Mouse (Mus musculus): Measurements from ENCODE around the gene Dffa. TPM values are rescaled to one million over a fixed set of nuclear protein-coding genes. Genes with fewer than 3 reads are reported as not detected.
"Not testable (repeated sequence)": the region's sequence is repeated elsewhere in the genome, so short reads cannot be mapped to it uniquely, and the experiment has no call there.

Dffa gene
- total RNA-seq, 2 experiments from 2014 or later, result 33.0 TPM

DNA sequence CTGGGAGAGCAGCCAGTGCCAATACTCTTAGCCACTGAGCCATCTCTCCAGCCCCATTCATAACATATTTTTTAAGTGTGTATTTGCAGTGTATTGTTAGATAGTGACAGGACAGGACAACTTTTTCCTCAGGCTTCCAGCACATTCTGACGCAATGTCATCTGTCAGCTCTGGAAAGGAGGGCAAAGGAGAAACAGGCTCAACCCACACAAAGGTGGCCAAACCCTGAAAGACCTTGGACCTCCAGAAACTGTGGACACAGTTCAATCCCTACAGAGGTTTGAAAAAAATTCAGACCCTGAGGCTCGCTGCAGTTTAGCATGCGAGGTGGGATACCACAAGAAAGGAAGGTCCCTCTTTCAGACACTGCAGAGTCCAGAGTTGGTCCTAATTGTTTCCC, 6.0 kb upstream of the Dffa start:
- DNase-seq (ENCODE audit: low spot score in 2 of 2), result no peak

DNA sequence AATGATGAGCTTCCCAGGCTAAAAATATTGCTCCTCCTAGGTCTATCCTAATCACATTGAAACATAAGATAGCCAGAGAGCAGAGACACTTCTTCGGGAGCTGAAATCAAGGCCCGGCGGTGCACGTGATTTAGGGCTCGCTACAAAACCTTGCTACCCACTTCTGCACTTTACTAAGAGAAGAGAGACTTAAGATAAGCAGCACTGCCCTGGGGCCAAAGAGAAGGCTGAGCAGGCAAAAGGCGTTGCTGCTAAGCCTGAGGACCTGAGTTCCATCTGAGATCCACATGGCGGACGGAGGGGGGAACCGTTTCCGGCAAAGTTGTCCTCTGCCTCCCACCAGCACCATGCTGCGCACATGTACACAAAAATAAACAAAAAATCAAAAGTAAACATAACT, 5.4 kb upstream of the Dffa start:
- DNase-seq (ENCODE audit: low spot score in 2 of 2), result no peak

DNA sequence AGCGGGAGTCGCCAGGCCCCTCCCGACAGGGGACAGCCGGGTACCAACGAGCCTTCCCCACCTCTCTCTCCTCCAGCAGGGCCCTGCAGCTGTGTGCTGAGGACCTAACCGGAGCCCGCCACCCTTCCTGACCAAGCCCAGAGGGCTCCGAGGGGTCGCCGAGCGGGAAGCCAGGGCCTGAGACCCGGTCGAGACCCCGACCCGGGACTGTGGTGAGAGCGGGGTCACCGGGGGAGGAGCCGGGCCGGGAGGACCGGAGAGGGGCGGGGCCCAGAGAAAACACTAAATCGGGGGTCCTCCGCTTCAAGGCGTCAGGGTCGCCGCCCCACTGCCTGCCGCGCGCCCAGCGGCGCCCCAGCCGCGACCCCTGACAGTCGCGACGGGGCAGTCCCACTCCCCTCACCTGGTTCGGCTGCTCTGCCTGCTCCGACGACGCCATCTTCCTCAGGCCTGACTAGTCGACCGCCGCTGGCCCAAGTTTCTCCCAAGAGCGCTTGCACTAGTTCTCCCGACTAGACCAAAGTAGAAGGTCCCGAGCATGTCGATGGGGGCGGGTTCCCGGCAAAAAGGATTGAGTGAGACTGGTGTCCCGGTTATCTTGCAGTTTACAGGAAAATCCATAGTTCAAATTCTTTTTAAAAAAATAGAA, 4.5 kb upstream of the Dffa start, which contains the start of gene Pex14:
Gene Pex14 (minus strand): TSS at position 508 of the 649 bp plus-strand sequence.
- DNase-seq (ENCODE audit: low spot score in 2 of 2), result peak; percentile 70 to 88

DNA sequence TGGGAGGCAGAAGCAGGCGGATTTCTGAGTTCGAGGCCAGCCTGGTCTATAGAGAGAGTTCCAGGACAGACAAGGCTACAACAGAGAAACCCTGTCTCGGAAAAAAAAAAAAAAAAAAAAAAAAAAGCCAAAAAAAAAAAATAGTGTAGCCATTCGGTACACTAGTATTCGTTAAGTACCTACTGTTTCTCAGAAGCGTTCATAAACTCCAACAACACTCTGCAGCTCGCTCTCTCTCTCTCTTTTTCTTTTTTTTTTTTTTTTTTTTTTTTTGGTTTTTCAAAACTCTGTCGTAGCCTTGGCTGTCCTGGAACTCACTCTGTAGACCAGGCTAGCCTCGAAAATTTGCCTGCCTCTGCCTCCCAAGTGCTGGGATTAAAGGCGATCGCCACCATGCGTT, 3.5 kb upstream of the Dffa start:
- not testable (repeated sequence) for DNase-seq (ENCODE audit: low spot score in 2 of 2)

DNA sequence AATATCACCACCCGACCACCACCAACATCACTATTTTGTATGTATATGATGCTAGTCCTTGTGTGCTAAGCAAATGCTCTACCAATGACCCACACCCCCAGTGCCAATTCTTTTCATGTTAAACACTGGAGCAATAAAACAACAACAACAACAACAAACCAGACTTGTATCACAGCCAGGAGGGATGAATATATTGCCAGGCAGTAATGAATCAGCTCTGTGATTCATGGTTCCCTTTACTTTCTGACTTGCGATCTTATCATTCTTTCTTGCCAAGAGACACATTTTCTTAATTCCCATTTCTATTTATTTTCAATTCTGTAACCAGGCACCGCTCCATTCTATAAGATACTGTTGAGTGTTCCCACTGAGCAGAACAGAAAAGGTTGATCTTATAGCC, 2.5 kb upstream of the Dffa start:
- DNase-seq (ENCODE audit: low spot score in 2 of 2), result no peak

DNA sequence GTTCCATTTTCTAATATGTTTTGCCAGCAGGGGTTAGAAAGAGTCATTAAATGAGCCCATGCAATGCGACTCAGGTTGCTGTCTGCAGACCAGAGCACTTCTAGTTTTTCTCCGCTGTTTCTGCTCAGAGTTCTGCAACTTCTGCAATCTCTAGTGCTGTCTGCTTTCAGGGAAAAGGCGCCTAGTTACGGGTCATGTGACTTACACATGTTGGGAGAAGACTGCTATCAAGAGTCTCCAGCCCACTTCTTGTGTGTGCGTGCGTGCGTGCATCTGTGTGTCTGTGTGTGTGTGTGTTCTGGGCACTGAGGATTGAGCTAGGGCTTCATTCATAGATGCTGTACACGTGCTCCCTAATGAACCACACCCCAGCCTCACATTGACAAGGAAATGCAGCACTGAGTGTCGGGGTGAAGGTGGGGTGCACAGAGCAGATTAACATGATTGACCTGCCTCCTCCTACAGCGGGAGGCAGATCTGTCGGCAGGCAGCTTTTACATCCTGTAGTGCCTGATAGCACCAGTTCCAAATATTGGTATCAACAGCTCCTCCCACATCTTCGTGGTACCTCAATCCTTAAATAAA, 16.1 kb downstream of the Dffa start:
- DNase-seq (ENCODE audit: low spot score in 2 of 2), result not testable (repeated sequence)

DNA sequence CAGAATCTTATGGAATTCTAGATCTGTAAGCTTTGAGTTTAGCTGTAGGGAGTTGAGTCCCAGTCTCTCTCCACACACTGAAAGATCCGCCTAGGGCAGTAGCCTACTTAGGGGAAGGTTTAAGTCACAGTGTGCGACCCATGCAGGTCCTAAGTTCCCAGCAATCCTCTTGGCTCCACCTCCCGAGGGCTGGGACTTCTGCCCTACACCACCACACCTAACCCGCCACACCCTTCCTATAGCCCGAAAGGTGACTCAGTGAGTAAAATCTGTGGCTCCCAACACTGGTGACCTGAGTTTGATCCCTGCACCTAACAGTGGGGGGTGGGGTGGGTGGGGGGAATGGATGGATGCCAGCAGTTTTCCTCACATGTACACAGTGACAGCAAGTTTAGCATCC, 19.5 kb downstream of the Dffa start:
- no peak for DNase-seq (ENCODE audit: low spot score in 2 of 2)

DNA sequence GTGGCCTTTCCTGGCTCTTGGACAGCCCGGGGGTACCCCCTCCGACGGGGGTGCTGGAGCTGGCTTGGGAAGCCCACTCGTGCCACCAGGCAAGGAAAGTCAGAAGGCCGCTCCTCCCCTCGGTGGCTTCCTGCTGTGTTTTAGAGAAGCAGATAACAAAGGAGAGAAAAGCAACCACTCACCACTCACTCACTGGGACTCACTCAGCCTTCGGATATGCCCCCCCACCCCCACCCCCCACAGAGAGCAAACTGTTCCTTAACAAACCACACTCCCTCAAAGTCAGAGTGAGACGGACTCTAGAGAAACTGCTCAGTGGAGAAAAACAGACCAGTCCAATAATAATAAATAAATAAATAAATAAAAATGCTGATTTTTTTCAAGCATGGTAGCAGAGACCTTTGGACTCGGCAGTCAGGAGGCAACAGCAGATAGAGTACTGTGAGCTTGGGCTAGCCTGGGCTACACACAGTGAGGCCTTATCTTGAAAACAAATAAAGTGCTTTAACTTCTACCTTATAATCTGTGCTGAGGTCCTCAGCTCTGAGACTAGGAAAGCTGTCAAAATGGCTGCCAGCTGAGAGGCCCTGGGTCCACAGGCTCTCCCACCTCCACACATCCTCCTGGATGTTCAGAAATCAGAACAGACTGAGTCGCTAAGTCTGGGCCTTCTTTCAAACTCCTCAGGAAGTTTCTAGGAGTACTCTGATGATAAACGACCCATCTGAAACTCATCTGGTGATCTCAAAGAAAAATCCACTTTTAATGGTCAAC, 21.6 kb downstream of the Dffa start:
- no peak for DNase-seq (ENCODE audit: low spot score in 2 of 2)

DNA sequence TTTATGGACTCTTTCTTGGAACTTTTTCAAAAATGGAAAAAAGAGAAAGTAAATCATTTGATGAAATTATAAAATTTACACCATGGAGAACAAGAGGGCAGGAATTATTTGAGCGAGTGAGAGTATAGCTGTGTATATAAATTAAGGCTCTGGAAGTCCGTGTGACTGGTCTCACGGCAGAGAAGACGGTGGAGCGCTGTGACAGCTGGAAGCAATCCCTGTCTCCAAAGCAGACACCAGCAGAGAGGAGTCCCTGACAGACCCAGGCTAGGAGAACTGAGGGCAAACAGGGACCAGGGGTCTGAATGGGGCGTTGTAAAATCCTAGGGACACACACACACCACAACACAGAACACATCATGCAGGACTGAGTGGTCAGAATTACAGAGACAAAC, 22.2 kb downstream of the Dffa start:
- DNase-seq (ENCODE audit: low spot score in 2 of 2), result no peak

DNA sequence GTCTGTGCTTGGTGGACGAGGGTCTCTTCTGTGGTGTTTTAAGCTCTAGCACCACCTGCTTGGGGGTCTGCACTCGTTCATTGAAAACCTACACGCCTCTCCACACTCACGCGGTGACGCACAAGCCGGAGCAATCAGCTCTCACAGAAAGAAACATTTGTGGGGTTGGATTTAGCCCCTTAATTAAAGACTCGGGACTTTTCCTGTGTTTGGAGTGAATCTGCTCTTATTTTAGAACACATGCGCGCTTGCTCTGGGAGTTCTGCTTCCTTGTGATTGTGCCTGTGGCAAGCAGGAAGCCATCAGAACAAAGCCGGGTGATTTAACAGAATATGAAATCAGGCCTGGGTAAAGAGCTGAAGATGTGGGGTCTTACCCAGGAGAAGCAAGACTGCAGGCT, 22.7 kb downstream of the Dffa start, which contains the start of gene Cort:
Gene Cort (minus strand): TSS at position 101 of the 400 bp plus-strand sequence.
- no peak for DNase-seq (ENCODE audit: low spot score in 2 of 2)

DNA sequence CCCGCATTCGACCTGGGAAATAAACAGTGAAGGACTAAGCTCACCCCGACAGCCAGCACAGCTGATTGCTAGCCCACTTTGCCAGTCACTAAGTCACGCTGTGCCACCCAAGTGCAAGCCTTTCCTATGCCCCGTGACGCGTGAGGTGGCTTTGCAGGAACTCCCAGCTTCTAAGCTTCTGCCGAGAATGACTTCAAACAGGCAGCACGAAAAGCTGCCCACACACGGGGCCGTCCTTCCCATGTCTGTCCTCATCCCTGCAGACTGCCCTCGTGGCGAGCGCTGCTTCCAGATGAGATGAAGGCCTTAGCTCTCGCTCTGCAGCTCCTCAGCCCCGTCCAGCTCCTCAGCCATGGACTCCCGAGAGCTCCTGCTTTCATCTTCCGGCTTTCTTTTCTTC, 24.5 kb downstream of the Dffa start:
- DNase-seq (ENCODE audit: low spot score in 2 of 2), result no peak

DNA sequence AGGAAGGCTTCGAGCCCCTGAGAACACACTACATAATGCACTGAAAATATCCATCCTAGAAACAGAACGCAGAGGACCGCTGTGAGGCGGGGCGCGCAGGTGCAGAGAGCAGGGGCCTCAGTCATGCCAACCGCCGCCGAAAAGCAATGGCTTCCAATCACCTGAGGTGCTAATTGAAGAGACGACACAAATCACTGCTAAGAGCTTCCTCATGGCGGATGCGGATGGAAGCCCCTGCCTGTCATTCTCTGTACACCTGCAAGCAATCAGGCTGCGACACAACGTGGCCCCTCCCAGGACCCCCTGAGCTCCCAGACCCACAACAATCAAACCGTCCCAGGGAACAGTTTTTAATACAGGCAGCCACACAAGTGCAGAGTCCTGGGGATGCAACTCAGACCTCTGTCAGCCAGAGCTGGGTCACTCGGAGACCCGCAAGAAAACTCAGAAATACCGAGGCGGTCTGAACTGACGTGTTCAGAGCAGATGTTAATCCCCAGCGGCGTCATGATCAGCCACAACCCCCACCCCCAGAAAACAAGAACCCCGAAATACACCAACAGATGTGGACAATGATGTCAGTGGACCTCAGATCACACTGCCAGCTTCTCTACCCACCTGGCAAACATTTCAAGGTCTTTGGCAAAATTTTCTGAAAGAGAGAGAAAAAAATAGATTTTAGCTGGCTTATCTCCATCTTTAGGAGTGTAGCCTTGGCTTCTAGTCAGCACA, 27.2 kb downstream of the Dffa start:
- no peak for DNase-seq (ENCODE audit: low spot score in 2 of 2)

DNA sequence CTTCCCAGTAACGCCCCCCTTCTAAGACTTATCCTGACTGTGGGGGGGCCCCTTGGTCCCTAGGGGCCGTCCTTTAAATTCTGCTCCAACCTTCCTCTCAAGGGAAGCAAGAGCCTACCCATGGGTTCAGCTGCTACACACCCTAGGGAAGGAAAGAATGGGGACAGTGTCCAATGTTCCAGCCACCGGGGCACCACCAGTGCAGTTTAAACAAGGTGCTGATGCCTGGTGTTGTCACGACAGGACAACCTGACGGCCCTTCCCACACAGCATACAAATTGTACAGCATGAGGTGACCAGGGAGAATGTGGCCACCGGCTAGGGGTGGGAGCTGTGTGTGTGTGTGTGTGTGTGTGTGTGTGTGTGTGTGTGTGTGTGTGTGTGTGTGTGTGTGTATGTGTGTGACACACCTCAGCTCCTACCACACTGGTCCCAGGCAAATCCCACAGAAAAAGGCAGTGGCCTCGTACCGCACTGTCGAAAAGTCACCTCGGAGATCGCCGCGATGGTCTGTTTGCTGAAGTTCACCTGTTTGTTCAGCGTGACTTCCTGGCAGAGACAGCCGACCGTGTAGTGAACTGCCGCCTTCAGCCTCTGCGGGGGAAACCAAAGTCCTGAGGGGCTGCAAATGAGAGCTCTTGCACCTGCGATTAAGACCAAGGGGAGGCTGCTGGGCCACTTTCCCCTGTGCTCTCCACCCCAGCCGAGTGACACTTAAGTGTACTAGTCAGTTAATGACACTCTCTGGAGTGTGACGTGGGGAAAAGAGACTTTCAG, 28.0 kb downstream of the Dffa start:
- DNase-seq (ENCODE audit: low spot score in 2 of 2), result no peak

DNA sequence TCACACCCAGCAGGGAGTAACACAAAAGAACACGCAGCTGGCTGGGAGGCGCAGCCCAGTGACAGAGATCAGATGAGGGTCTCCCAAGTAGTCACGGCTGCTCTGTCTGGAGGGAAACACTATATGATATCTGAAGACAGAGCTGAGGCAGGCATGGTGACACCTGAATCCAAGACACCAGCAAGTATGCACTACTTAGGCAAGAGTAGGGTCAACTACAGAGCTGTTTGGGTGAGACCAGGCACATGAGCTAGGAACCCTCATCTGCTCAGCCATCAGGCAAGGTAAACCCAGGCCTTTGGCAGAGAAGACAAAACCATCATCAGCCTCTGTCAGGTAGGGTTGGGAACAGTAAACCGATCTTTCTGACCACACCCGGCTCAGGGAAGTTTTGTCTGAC, 29.4 kb downstream of the Dffa start:
- no peak for DNase-seq (ENCODE audit: low spot score in 2 of 2)

DNA sequence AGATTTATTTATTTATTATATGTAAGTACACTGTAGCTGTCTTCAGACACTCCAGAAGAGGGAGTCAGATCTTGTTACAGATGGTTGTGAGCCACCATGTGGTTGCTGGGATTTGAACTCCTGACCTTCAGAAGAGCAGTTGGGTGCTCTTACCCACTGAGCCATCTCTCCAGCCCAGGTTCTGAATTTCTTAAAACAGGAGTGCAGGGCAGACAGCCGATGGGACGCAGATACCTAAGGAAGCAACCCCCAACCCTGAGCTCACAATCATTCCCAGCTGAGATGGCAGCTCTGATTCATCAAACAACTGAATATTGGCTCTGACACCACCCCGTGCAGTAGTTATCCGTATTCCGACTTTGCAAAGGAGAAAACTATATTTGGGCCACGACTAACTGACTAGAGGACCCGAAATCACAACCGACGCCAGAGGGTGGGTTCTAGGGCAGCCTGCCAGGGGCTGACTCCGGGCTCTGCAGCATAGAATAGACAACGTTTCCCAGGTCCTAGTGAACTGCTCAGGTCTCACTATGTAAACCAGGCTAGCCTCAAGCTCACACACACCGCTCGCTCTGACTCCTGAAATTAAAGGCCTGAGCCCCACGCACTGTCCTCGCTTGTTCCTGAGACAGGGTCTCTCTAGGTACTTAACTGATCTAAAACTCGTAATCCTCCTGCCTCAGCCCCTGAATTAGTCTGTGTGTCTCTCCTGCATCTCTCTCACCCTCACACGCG, 32.3 kb downstream of the Dffa start:
- DNase-seq (ENCODE audit: low spot score in 2 of 2), result no peak

DNA sequence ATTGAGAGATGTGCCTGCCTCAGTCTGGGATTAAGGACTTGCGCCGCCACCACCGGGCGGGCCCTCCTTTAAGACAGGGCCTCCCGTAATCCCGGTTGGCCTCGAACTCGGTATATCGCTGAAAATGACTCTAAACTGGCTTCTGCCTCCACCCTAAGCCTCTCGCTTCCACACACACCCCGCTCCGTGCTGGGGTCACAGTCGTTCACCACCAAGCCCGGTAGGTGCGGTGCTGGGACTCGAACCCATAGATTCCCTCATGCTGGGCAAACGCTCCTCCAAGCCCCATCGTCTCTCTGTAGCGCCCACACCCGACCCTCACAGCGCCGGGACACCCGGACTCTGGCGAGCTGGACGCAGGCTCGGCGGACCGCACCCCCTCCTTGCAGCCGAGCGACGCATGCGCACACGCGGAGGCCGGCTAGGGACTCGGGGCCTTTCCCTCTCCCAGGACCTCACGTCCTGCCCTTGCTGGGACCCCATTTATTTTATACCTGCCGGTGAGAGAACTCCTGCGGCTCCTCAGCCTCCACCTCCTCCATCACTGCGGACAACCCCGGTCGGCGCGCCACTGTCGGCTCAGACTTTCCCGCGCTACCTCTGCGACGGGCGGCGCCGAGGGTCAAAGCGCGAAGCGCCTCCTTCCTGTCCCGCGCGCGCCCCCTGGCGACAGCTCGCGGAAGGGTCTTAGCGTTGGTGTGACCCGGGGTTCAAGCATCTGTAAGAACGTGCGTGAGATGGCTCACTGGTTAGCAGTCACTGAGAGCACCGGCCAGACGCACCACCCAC, 33.2 kb downstream of the Dffa start, which contains the start of gene Cenps:
Gene Cenps (minus strand): TSS at position 648 of the 789 bp plus-strand sequence.
- DNase-seq (ENCODE audit: low spot score in 2 of 2), result peak; percentile 86 to 93

DNA sequence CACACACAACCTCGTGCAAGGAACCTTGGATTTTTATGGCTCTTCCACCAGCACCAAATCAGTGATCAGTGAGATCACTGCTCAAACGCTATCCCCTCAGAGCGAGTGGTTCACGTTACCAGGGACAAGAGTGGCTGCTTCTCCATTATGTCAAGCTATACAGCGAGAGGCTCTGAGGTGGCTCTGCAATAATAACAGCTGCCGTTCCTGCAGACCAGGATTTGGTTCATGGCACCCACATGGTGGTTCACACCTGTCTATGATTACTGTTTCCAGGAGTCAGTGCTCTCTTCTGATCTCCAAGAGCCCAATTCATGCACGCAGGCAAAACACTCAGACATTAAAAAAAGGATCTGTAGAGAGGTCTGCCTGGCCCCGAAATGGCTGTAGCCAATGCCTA, 34.6 kb downstream of the Dffa start:
- no peak for DNase-seq (ENCODE audit: low spot score in 2 of 2)

DNA sequence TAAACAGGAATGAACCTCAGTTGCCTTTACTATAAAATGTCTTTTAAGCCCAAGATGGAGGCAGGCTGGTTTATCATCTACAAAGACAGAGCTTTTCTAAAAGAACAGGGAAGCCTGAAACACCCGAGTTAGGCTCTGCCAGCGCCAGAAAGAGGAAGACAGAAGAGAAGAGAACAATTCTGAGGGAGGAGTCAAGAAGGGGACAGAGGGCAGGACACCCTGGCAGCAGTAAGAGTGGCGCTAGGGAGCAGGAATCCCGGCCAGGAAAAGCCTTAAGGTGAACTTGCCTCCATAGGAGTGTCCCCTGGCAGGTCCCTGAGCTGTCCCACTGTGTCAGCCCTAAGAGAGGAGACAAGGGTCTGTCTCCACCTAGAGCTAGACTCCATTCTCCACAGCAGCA, 39.6 kb downstream of the Dffa start:
- DNase-seq (ENCODE audit: low spot score in 2 of 2), result no peak

DNA sequence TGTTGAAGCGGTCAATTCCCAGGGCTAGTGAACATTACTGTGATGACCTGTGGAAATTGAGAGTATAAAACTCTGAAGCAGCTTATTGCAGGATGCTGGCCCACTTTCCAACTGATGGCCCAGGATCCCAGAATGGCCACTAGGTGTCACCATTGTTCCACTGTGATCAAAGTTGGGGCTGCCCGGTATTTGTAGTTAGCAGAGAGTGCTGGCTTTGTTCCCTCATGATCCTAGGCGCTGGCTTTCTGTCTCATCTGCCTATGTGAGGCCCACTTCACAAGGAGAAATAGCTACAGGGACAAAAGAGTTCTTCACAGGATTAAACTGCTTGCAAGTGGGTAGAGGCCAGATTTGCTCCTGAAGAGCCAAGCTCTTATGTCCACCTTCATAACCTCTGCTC, 40.5 kb downstream of the Dffa start:
- peak; percentile 68 to 77 for DNase-seq (ENCODE audit: low spot score in 2 of 2)
